Mouse (Mus musculus): ENCODE results near the gene Sulf2. TPM values are rescaled to one million over a fixed set of nuclear protein-coding genes. Genes with fewer than 3 reads are reported as not detected.
A peak's percentile ranks its signal among the peaks of the same experiment; 100 is the strongest.

Sulf2 gene
- polyA plus RNA-seq, 1 experiment from 2014 or later = 73.6 TPM

DNA sequence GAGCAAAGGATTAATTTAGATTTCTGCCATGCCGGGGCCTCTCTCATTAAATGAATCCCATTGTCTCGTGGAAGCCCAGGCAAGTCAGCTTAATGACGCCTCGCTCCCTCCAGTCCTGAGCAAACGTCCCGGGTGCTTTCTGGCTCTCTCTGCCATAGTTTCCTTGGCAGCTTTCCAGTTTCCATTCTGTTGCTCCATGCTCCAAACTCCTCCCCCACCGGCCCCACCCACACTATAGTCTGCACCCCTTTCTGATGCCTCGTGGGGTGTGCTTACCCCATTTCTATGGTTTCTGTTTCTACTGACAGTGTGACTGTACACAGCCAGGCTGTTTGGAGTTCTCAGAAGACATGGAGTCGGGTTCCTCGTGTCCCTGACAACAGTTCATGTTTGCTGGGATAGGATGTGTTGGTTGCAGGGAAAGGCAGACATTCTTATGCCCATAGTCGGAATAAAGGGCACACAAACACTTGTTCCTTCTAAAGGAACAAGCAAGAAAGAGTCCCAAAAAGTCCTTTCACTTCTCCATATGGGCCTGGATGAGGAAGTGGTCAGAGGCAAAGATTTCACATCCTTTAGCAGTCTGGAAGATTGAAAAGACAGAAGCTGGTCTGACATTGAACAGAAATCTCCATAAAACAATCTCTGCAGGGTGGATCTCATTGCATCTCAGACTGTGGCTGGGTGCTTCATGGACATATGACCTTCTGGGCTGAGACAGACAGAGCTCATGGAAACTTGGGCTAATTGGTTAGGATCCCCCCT lies 25.5 kb upstream of the Sulf2 start:
- H3K27me3 ChIP-seq (replicated peaks; ENCODE audit: control insufficient read depth, insufficient read depth, low read length) = 0 out of 2 replicates have a peak, but pooled peaks cover 2% of the 10 kb centered on the region
- H3K27ac ChIP-seq (ENCODE audit: low read depth, low read length) = no peak overlapping the region; the same call in 1 of the 2 replicates
- H3K9ac ChIP-seq (ENCODE audit: low read depth, low read length) = no peak overlapping the region
- no peaks in the 10 kb centered on the region for H3K9me3 ChIP-seq (ENCODE audit: control insufficient read depth, low read length)
- no peak overlapping the region for H3K4me3 ChIP-seq (ENCODE audit: low read length)
- no peaks in the 10 kb centered on the region for H3K36me3 ChIP-seq (ENCODE audit: control insufficient read depth, insufficient read depth, low read length)
- peak; percentile 50 for ATAC-seq
- 16% methylated on average over 11 of the region's 11 CpGs for WGBS
- peaks cover 12% of the 10 kb centered on the region for H3K4me1 ChIP-seq (ENCODE audit: control insufficient read depth, insufficient read depth, low read depth, low read length)
- no peak overlapping the region for H3K4me2 ChIP-seq (ENCODE audit: low read length)

DNA sequence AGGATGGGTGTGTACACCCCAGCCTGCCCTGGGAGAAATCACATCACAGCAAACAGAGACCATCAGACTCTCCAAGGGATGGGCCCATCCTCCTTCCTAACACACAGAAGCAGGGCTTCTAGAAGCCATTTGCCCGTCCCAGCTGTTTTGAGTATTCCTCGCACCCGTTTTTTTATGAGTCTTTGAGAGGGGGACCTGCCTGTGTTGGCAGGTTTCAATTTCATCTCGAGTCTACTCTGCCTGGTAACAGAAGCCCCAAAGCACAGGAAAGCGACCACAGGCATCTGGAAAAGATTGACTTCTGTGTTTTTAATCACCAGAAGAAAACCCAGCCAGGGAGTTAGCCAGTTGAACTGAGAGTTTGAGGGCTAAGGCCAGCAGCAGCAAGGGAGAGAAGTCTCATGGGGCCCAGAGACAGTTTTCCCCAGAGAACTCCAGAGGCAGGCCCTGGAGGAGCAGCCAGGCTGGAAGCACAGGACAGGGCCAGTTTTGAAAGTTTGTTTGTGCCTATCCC lies 24.7 kb upstream of the Sulf2 start:
- no peaks in the 10 kb centered on the region for H3K36me3 ChIP-seq (ENCODE audit: control insufficient read depth, insufficient read depth, low read length)
- 29% methylated on average over 5 of the region's 5 CpGs for WGBS
- peaks cover 15% of the 10 kb centered on the region for H3K4me1 ChIP-seq (ENCODE audit: control insufficient read depth, insufficient read depth, low read depth, low read length)
- H3K27me3 ChIP-seq (replicated peaks; ENCODE audit: control insufficient read depth, insufficient read depth, low read length) = 0 out of 2 replicates have a peak, but pooled peaks cover under 1% of the 10 kb centered on the region
- no peak overlapping the region for H3K4me2 ChIP-seq (ENCODE audit: low read length)
- no peak overlapping the region for H3K4me3 ChIP-seq (ENCODE audit: low read length)
- ATAC-seq = no peak
- peak overlapping the region; percentile 55; the same call in 1 of the 2 replicates for H3K27ac ChIP-seq (ENCODE audit: low read depth, low read length)
- H3K9ac ChIP-seq (ENCODE audit: low read depth, low read length) = no peak overlapping the region
- no peaks in the 10 kb centered on the region for H3K9me3 ChIP-seq (ENCODE audit: control insufficient read depth, low read length)

DNA sequence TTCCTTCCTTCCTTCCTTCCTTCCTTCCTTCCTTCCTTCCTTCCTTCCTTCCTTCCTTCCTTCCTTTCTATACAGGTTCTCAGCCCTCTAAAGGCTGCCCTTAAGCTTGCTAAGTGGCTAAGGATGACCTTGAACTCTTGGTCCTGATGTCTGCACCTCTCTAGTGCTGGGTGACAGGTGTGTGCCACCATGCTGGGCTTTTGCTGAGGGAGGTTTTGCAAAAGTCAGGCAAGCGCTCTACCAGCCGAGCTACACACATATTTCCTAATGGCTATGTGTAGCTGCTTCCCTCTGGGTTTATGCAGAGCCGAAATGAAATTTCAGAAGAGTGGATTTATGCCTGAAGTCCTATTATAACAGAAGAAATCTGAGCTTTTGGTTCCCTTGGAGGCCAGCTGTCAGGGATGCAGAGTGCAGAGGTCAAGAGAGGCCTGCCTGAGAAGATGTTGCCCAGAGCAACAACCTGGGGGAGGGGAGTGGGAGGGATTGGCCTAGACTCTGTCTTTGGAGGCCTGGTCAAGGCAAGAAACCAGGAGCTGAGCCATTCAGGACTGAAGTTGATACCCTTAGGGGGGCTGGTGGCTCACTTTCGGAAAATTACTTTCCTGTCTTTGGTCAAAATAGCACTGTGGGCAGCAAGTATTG lies 24.1 kb upstream of the Sulf2 start:
- Histone ChIP-seq H3K36me3 (ENCODE audit: control insufficient read depth, insufficient read depth, low read length) (no peaks in the 10 kb centered on the region), H3K4me2 (ENCODE audit: low read length) (no peak overlapping the region), H3K27me3 (replicated peaks; ENCODE audit: control insufficient read depth, insufficient read depth, low read length) (no peaks in the 10 kb centered on the region), H3K9ac (ENCODE audit: low read depth, low read length) (no peak overlapping the region), H3K4me1 (ENCODE audit: control insufficient read depth, insufficient read depth, low read depth, low read length) (peaks cover 15% of the 10 kb centered on the region), H3K9me3 (ENCODE audit: control insufficient read depth, low read length) (no peaks in the 10 kb centered on the region), H3K27ac (ENCODE audit: low read depth, low read length) (peak overlapping the region; percentile 55; the same call in 1 of the 2 replicates), H3K4me3 (ENCODE audit: low read length) (no peak overlapping the region)
- WGBS = 42% methylated on average over 4 of the region's 4 CpGs
- ATAC-seq = no peak

DNA sequence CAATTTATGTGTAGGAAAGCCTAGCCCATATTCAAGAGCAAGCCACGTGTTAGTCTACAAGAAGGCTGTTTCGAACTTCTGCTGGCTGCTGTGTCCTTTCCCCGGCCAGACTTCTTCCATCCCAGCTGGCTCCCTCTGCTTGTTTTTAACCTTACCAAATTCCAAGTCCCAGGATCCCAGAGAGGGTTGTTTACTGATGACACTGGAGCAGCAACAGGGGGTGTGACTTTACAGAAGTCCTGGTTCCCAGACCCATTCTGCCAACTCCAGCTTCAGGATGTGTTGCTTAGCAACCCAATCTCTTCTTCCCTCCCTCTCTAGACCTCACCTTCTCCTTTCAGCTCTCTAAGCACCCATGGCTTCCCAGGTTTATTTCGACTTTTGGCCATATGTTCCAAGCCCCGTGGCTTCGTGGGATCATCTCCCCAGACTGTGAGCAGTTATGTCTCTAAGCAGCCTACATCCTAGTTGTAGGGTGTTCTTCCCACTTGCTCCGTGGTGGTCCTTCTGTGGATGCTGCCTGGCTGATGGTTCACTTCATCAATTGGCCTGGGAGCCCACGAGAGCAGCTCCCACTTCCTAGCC lies 20.2 kb upstream of the Sulf2 start:
- Histone ChIP-seq H3K9ac (ENCODE audit: low read depth, low read length) (no peak overlapping the region), H3K4me3 (ENCODE audit: low read length) (no peak overlapping the region), H3K9me3 (ENCODE audit: control insufficient read depth, low read length) (no peaks in the 10 kb centered on the region), H3K27me3 (replicated peaks; ENCODE audit: control insufficient read depth, insufficient read depth, low read length) (0 out of 2 replicates have a peak, but pooled peaks cover 5% of the 10 kb centered on the region), H3K4me1 (ENCODE audit: control insufficient read depth, insufficient read depth, low read depth, low read length) (peaks cover 13% of the 10 kb centered on the region), H3K27ac (ENCODE audit: low read depth, low read length) (no peak overlapping the region), H3K36me3 (ENCODE audit: control insufficient read depth, insufficient read depth, low read length) (no peaks in the 10 kb centered on the region), H3K4me2 (ENCODE audit: low read length) (no peak overlapping the region)
- WGBS = 52% methylated on average over 8 of the region's 8 CpGs
- ATAC-seq = no peak

DNA sequence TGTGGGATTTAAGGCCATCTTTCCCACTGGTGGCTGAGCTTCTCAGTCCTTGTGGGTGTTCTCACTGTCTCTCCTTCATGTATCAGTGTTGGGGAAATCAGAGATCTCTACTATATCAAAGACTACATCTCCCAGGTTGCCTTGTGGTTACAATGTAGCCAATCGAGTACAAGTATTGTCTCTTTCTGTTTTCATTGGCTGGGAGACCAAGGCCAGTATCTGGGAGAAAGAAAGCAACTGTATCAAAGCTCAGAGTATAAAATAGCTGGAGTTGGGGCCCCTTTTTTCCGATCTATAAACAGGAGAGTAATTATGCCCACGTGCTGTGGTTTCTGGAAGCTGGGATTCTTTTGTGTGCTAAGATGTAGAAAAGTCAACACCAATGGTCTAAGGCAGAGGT lies 19.7 kb upstream of the Sulf2 start:
- Histone ChIP-seq H3K27me3 (replicated peaks; ENCODE audit: control insufficient read depth, insufficient read depth, low read length) (peaks cover 5% of the 10 kb centered on the region; the same call in 1 of the 2 replicates), H3K4me2 (ENCODE audit: low read length) (no peak overlapping the region), H3K9ac (ENCODE audit: low read depth, low read length) (no peak overlapping the region), H3K27ac (ENCODE audit: low read depth, low read length) (no peak overlapping the region), H3K9me3 (ENCODE audit: control insufficient read depth, low read length) (no peaks in the 10 kb centered on the region), H3K4me1 (ENCODE audit: control insufficient read depth, insufficient read depth, low read depth, low read length) (peaks cover 8% of the 10 kb centered on the region), H3K36me3 (ENCODE audit: control insufficient read depth, insufficient read depth, low read length) (no peaks in the 10 kb centered on the region), H3K4me3 (ENCODE audit: low read length) (no peak overlapping the region)
- WGBS = 26% methylated on average over 3 of the region's 3 CpGs
- peak; percentile 67 for ATAC-seq

DNA sequence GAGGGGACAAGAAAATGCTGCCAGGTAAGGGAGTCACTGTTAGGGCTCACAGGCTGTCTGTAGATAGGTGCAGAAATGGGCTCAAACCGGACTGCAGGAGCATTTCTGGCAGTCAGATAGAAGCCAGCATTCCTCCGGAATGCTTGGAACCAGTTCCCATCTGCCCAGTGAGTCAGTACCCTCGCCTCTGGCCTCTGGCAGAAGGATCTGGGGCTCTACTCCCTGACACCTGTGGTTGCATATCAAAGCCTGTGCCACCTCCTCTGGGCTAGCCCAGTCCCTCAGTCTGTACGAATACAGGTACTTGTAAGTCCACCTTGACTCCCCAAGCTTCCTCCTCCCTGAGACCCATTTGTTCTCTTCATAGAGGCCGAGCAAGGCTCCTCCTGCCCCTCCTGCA lies 17.7 kb upstream of the Sulf2 start:
- H3K4me3 ChIP-seq (ENCODE audit: low read length) = no peak overlapping the region
- H3K27me3 ChIP-seq (replicated peaks; ENCODE audit: control insufficient read depth, insufficient read depth, low read length) = peaks cover 5% of the 10 kb centered on the region; the same call in 1 of the 2 replicates
- no peak overlapping the region for H3K4me2 ChIP-seq (ENCODE audit: low read length)
- no peaks in the 10 kb centered on the region for H3K9me3 ChIP-seq (ENCODE audit: control insufficient read depth, low read length)
- ATAC-seq = no peak
- peaks cover 10% of the 10 kb centered on the region for H3K4me1 ChIP-seq (ENCODE audit: control insufficient read depth, insufficient read depth, low read depth, low read length)
- H3K36me3 ChIP-seq (ENCODE audit: control insufficient read depth, insufficient read depth, low read length) = no peaks in the 10 kb centered on the region
- H3K9ac ChIP-seq (ENCODE audit: low read depth, low read length) = no peak overlapping the region
- 80% methylated on average over 5 of the region's 5 CpGs for WGBS
- no peak overlapping the region for H3K27ac ChIP-seq (ENCODE audit: low read depth, low read length)

DNA sequence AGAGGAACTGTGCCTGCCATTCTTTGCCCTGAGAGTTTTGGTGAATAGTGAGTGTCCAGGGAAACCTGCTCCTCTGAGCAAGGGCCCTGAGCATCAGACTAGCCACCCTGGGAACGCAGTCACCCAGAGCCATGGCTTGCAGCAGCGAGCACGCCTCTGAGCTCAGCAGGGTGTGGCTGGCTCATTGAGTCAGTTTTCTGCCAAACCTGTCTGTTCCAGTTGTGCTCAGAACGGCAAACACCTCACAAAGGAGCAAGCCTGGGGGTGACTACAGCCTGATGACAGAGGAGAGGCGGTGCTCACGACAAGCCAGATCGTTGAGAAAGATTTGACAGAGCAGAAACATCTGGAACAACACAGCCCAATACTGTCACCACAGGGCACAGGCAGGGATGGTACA lies 14.7 kb upstream of the Sulf2 start:
- Histone ChIP-seq H3K4me2 (ENCODE audit: low read length) (no peak overlapping the region), H3K9me3 (ENCODE audit: control insufficient read depth, low read length) (no peaks in the 10 kb centered on the region), H3K36me3 (ENCODE audit: control insufficient read depth, insufficient read depth, low read length) (no peaks in the 10 kb centered on the region), H3K4me1 (ENCODE audit: control insufficient read depth, insufficient read depth, low read depth, low read length) (peaks cover 8% of the 10 kb centered on the region), H3K27me3 (replicated peaks; ENCODE audit: control insufficient read depth, insufficient read depth, low read length) (peaks cover 8% of the 10 kb centered on the region; the same call in 1 of the 2 replicates), H3K9ac (ENCODE audit: low read depth, low read length) (no peak overlapping the region), H3K4me3 (ENCODE audit: low read length) (no peak overlapping the region), H3K27ac (ENCODE audit: low read depth, low read length) (no peak overlapping the region)
- WGBS = 48% methylated on average over 7 of the region's 7 CpGs
- ATAC-seq = no peak

DNA sequence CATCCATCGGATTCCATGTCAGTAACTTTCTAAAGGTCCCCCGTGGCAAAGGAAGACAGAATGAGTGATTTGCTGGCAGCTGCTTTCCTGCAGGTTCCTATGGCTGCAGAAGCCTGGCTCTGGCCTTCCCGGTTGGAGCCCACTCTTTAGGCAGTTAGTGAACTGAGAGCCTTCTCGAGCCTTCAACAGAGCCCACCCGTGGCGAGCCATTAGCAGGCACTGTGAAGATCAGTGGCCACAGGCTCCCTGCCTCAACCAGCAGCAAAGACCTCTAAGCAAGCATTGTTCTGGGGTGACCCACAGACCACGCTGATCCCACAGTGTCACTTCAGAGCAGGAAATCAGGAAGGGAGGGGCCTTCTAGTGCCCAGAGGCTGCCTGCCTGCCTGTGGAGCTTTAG lies 13.4 kb upstream of the Sulf2 start:
- 15% methylated on average over 7 of the region's 7 CpGs for WGBS
- Histone ChIP-seq H3K9ac (ENCODE audit: low read depth, low read length) (no peak overlapping the region), H3K36me3 (ENCODE audit: control insufficient read depth, insufficient read depth, low read length) (no peaks in the 10 kb centered on the region), H3K27ac (ENCODE audit: low read depth, low read length) (no peak overlapping the region), H3K4me3 (ENCODE audit: low read length) (no peak overlapping the region), H3K4me2 (ENCODE audit: low read length) (no peak overlapping the region), H3K9me3 (ENCODE audit: control insufficient read depth, low read length) (no peaks in the 10 kb centered on the region), H3K4me1 (ENCODE audit: control insufficient read depth, insufficient read depth, low read depth, low read length) (peaks cover 8% of the 10 kb centered on the region), H3K27me3 (replicated peaks; ENCODE audit: control insufficient read depth, insufficient read depth, low read length) (peaks cover 8% of the 10 kb centered on the region; the same call in 1 of the 2 replicates)
- peak; percentile 21; the same call in 1 of the 2 replicates for ATAC-seq

DNA sequence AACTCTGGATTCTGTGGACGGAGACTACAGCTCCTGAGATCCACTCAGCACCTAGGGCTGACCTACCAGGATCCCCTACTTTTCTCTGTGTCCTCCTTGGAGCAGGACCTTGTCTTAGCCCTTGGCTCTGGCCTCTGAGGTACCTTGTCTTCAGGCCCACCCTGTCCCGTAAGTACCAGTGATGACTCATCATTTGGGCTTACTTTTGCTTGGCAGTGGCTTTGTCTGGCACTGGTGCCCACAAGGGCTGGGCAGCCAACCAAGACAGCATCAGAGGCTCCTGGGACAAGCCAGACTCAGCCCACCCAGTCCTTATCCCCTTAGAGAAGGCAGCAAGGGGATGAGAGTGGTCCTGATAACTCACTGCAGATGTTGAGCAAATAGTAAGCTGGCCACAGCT lies 11.9 kb upstream of the Sulf2 start:
- 0 out of 2 replicates have a peak, but pooled peaks have one; percentile 27 for ATAC-seq
- H3K27ac ChIP-seq (ENCODE audit: low read depth, low read length) = no peak overlapping the region
- H3K4me3 ChIP-seq (ENCODE audit: low read length) = no peak overlapping the region
- H3K9me3 ChIP-seq (ENCODE audit: control insufficient read depth, low read length) = no peaks in the 10 kb centered on the region
- peaks cover 7% of the 10 kb centered on the region; the same call in 1 of the 2 replicates for H3K27me3 ChIP-seq (replicated peaks; ENCODE audit: control insufficient read depth, insufficient read depth, low read length)
- H3K4me1 ChIP-seq (ENCODE audit: control insufficient read depth, insufficient read depth, low read depth, low read length) = peaks cover 8% of the 10 kb centered on the region
- WGBS = 84% methylated on average over 2 of the region's 2 CpGs
- H3K36me3 ChIP-seq (ENCODE audit: control insufficient read depth, insufficient read depth, low read length) = no peaks in the 10 kb centered on the region
- H3K4me2 ChIP-seq (ENCODE audit: low read length) = no peak overlapping the region
- H3K9ac ChIP-seq (ENCODE audit: low read depth, low read length) = no peak overlapping the region

Data from hindbrain, embryonic 16.5 days (tissue).